Mouse (Mus musculus): ENCODE results near the gene Sema5a. TPM values are rescaled to one million over a fixed set of nuclear protein-coding genes. Genes with fewer than 3 reads are reported as not detected.

The Sema5a gene
- polyA plus RNA-seq, 1 experiment from 2014 or later, result 3.0 TPM

DNA sequence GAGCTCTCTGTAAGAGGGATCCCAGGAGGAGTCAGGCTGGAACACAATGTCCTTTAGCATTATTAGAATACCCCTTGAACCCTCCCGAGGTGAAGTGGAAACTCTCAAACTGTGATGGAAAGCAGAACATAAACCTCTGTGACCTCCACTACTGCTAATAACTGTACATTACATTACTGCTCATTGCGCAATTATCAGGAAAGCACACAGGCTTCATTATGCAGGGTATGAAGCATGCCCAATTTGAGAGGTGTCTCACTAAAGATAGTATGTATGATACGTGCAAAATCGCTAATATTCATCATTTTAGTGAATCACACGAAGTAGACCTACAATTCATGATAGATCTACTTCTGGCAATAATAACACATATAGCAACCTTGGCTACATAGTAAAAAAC is 371.2 kb downstream of the Sema5a start:
- 88% methylated on average over 5 of the region's 5 CpGs for WGBS
- Histone ChIP-seq H3K27me3 (ENCODE audit: low read depth, poor library complexity, severe bottlenecking) (no peaks in the 10 kb centered on the region), H3K4me3 (no peak overlapping the region), H3K27ac (replicated peaks) (no peak overlapping the region), H3K36me3 (no peaks in the 10 kb centered on the region), H3K9me3 (replicated peaks) (no peaks in the 10 kb centered on the region), H3K4me1 (no peaks in the 10 kb centered on the region)
- DNase-seq (ENCODE audit: low spot score), result no peak

GRCm38 (mm10) chr15:32619199-32619598 is 374.6 kb downstream of the Sema5a start:
- Histone ChIP-seq H3K9me3 (replicated peaks) (no peaks in the 10 kb centered on the region), H3K27me3 (ENCODE audit: low read depth, poor library complexity, severe bottlenecking) (no peaks in the 10 kb centered on the region), H3K4me1 (peaks cover 7% of the 10 kb centered on the region), H3K4me3 (no peak overlapping the region), H3K36me3 (no peaks in the 10 kb centered on the region), H3K27ac (replicated peaks) (no peak overlapping the region)
- 72% methylated on average over 2 of the region's 2 CpGs for WGBS
- no peak for DNase-seq (ENCODE audit: low spot score)

GRCm38 (mm10) chr15:32623037-32623739 is 378.6 kb downstream of the Sema5a start:
- H3K27me3 ChIP-seq (ENCODE audit: low read depth, poor library complexity, severe bottlenecking), result no peaks in the 10 kb centered on the region
- no peaks in the 10 kb centered on the region for H3K9me3 ChIP-seq (replicated peaks)
- peaks cover 11% of the 10 kb centered on the region for H3K4me1 ChIP-seq
- 87% methylated on average over 12 of the region's 12 CpGs for WGBS
- no peak overlapping the region for H3K27ac ChIP-seq (replicated peaks)
- no peak overlapping the region for H3K4me3 ChIP-seq
- H3K36me3 ChIP-seq, result no peaks in the 10 kb centered on the region
- no peak for DNase-seq (ENCODE audit: low spot score)

DNA sequence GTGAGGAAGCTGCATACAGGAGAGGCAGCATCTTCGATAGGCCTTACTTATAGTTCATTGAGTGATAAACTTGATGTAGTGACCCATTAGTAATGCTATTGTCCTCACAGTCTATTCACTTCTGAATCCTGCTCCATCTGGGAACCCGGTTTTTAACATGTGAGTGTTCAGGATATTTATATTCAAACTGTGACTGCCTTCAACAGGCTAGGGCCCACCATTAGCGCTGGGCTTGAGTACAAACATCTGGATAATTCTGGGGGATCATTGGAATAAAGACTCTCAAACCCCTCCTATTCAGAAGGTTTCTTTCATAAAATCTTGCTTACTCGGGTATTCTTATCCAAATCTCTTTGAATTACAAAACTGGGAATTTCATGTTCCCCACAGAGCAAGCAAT is 379.5 kb downstream of the Sema5a start:
- H3K27me3 ChIP-seq (ENCODE audit: low read depth, poor library complexity, severe bottlenecking), result no peaks in the 10 kb centered on the region
- 48% methylated on average over 4 of the region's 4 CpGs for WGBS

GRCm38 (mm10) chr15:32626031-32626430 is 381.4 kb downstream of the Sema5a start:
- DNase-seq (ENCODE audit: low spot score), result no peak
- Histone ChIP-seq H3K9me3 (replicated peaks) (no peaks in the 10 kb centered on the region), H3K27me3 (ENCODE audit: low read depth, poor library complexity, severe bottlenecking) (no peaks in the 10 kb centered on the region), H3K36me3 (no peaks in the 10 kb centered on the region), H3K4me1 (peaks cover 11% of the 10 kb centered on the region), H3K27ac (replicated peaks) (no peak overlapping the region), H3K4me3 (no peak overlapping the region)
- 94% methylated on average over 2 of the region's 2 CpGs for WGBS

More for the DNA sequence above, 379.5 kb downstream of the Sema5a start:
- no peaks in the 10 kb centered on the region for H3K9me3 ChIP-seq (replicated peaks)
- no peak overlapping the region for H3K4me3 ChIP-seq
- no peak for DNase-seq (ENCODE audit: low spot score)
- peaks cover 11% of the 10 kb centered on the region for H3K4me1 ChIP-seq
- H3K36me3 ChIP-seq, result no peaks in the 10 kb centered on the region
- H3K27ac ChIP-seq (replicated peaks), result no peak overlapping the region

GRCm38 (mm10) chr15:32633713-32634112 is 389.1 kb downstream of the Sema5a start:
- Histone ChIP-seq H3K4me1 (0 out of 2 replicates have a peak, but pooled peaks cover 3% of the 10 kb centered on the region), H3K36me3 (no peaks in the 10 kb centered on the region), H3K27ac (replicated peaks) (no peak overlapping the region), H3K9me3 (replicated peaks) (no peaks in the 10 kb centered on the region), H3K4me3 (no peak overlapping the region), H3K27me3 (ENCODE audit: low read depth, poor library complexity, severe bottlenecking) (no peaks in the 10 kb centered on the region)
- WGBS, result 95% methylated on average over 8 of the region's 8 CpGs
- no peak for DNase-seq (ENCODE audit: low spot score)

DNA sequence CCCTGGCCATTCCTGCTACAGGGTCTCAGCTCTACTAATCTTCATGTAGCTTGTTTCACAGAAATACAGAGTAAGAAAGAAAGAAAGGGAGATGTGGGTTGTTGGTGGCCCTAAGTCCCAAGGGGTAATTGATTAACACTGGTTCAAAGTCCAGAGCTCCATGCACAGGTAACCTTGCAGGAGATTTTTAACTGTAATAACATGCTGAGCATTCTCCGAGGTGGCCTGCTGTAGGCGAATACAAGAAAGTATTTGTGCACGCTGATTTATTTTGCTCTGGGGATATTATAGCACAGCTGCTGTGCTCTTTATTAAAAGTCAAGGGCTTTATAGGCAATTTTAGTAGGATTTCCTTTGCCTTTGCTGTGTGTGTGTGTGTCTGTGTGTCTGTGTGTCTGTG is 393.3 kb downstream of the Sema5a start:
- no peaks in the 10 kb centered on the region for H3K4me1 ChIP-seq
- H3K27me3 ChIP-seq (ENCODE audit: low read depth, poor library complexity, severe bottlenecking), result no peaks in the 10 kb centered on the region
- H3K36me3 ChIP-seq, result no peaks in the 10 kb centered on the region
- DNase-seq (ENCODE audit: low spot score), result no peak
- WGBS, result 95% methylated on average over 3 of the region's 3 CpGs
- no peak overlapping the region for H3K27ac ChIP-seq (replicated peaks)
- H3K4me3 ChIP-seq, result no peak overlapping the region
- H3K9me3 ChIP-seq (replicated peaks), result no peaks in the 10 kb centered on the region

GRCm38 (mm10) chr15:32647061-32647687 is 402.6 kb downstream of the Sema5a start:
- no peaks in the 10 kb centered on the region for H3K27me3 ChIP-seq (ENCODE audit: low read depth, poor library complexity, severe bottlenecking)
- WGBS, result 85% methylated on average over 1 of the region's 1 CpGs
- no peaks in the 10 kb centered on the region for H3K9me3 ChIP-seq (replicated peaks)
- no peak for DNase-seq (ENCODE audit: low spot score)
- H3K36me3 ChIP-seq, result no peaks in the 10 kb centered on the region
- no peaks in the 10 kb centered on the region for H3K4me1 ChIP-seq
- no peak overlapping the region for H3K4me3 ChIP-seq
- no peak overlapping the region for H3K27ac ChIP-seq (replicated peaks)

DNA sequence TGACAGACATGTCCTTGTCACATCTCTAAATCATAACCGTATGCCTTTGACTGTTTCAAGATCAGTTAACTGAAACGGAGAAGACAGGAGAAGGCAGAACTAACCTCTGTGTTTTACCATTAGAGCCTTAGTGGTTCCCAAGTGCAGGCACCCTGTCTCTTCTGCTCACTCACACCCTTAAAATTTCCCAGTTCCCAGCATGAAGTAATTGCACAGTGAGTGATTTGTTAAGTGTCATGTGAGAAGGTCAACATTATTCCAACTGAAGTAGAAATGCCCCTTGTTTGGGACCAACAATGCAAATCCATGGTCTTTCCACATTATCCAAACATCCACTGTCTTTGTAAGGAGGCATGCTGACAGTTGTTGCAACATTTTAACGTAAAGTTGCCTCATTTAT is 409.4 kb downstream of the Sema5a start:
- H3K4me1 ChIP-seq, result no peaks in the 10 kb centered on the region
- no peak overlapping the region for H3K4me3 ChIP-seq
- no peak overlapping the region for H3K27ac ChIP-seq (replicated peaks)
- no peaks in the 10 kb centered on the region for H3K36me3 ChIP-seq
- 84% methylated on average over 3 of the region's 3 CpGs for WGBS
- DNase-seq (ENCODE audit: low spot score), result no peak
- H3K9me3 ChIP-seq (replicated peaks), result no peaks in the 10 kb centered on the region
- no peaks in the 10 kb centered on the region for H3K27me3 ChIP-seq (ENCODE audit: low read depth, poor library complexity, severe bottlenecking)

- H3K4me1 ChIP-seq, result no peaks in the 10 kb centered on the region
- no peak for DNase-seq (ENCODE audit: low spot score)
Observed at GRCm38 (mm10) chr15:32656017-32656416, 411.4 kb downstream of the Sema5a start.

DNA sequence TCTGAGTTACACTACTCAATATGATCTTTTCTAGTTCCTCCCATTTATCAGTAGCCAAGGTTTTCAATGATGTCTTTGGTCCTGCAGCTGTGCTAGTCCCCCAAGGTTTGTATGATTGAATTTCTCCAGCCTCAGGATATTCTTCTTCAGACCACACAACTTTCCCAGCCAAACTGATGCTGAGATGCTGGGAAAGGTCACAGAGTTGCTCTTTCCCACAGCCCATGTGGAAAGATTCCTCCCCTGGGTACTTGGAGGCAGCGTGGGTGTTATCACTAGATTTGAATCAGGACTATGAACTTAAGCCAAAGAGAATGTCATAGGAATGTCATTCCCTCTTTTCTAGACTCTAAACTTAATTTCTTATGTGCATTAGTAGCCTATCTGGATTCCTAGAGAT is 431.8 kb downstream of the Sema5a start:
- WGBS, result 90% methylated on average over 1 of the region's 1 CpGs

More at GRCm38 (mm10) chr15:32656017-32656416, 411.4 kb downstream of the Sema5a start:
- Histone ChIP-seq H3K36me3 (no peaks in the 10 kb centered on the region), H3K4me3 (no peak overlapping the region), H3K27me3 (ENCODE audit: low read depth, poor library complexity, severe bottlenecking) (no peaks in the 10 kb centered on the region), H3K27ac (replicated peaks) (no peak overlapping the region), H3K9me3 (replicated peaks) (no peaks in the 10 kb centered on the region)
- 84% methylated on average over 4 of the region's 4 CpGs for WGBS

GRCm38 (mm10) chr15:32685152-32685551 is 440.5 kb downstream of the Sema5a start:
- Histone ChIP-seq H3K4me1 (no peaks in the 10 kb centered on the region), H3K9me3 (replicated peaks) (no peaks in the 10 kb centered on the region), H3K27me3 (ENCODE audit: low read depth, poor library complexity, severe bottlenecking) (no peaks in the 10 kb centered on the region), H3K27ac (replicated peaks) (no peak overlapping the region), H3K36me3 (no peaks in the 10 kb centered on the region), H3K4me3 (no peak overlapping the region)
- no peak for DNase-seq (ENCODE audit: low spot score)
- 84% methylated on average over 4 of the region's 4 CpGs for WGBS

More for the DNA sequence above, 431.8 kb downstream of the Sema5a start:
- Histone ChIP-seq H3K27ac (replicated peaks) (no peak overlapping the region), H3K4me3 (no peak overlapping the region), H3K9me3 (replicated peaks) (no peaks in the 10 kb centered on the region), H3K4me1 (peaks cover 8% of the 10 kb centered on the region), H3K36me3 (no peaks in the 10 kb centered on the region), H3K27me3 (ENCODE audit: low read depth, poor library complexity, severe bottlenecking) (no peaks in the 10 kb centered on the region)
- DNase-seq (ENCODE audit: low spot score), result no peak

- Histone ChIP-seq H3K27ac (replicated peaks) (no peak overlapping the region), H3K36me3 (no peaks in the 10 kb centered on the region), H3K9me3 (replicated peaks) (no peaks in the 10 kb centered on the region), H3K4me3 (no peak overlapping the region), H3K4me1 (no peaks in the 10 kb centered on the region), H3K27me3 (ENCODE audit: low read depth, poor library complexity, severe bottlenecking) (no peaks in the 10 kb centered on the region)
- no peak for DNase-seq (ENCODE audit: low spot score)
Observed at GRCm38 (mm10) chr15:32691021-32691420, 446.4 kb downstream of the Sema5a start.
